Mouse (Mus musculus): ENCODE data around the gene Fosl2. TPM values are rescaled to one million over a fixed set of nuclear protein-coding genes. Genes with fewer than 3 reads are reported as not detected.

Fosl2 gene
- total RNA-seq, 2 experiments from 2014 or later, result 51.7 to 54.5 TPM

DNA sequence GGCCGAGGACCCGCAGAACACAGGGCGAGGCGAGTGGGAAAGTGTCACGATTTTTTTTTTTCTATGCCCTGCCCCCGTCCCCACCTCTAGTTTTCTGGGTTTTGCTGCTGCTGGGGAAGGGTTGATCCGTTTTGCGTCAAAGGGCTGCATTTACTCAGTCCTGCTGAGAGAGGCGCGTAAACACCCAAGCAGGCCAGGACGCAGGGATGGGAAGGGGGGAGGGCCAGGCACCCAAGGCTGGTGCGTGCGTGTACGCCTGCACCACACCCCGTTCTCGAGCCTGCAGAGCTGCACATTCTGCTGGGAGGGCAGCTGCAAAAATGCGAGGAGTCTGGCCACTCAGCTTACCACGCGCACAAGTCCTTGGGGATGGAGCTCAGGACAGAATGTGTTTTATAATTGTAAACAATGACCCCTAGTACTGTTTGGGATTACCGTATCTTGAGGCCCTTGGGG, 2.0 kb upstream of the Fosl2 start:
- DNase-seq (ENCODE audit: low spot score in 2 of 2), result peak; percentile 62 to 68

GRCm38 (mm10) chr5:32134051-32134732, 1.4 kb upstream of the Fosl2 start:
- DNase-seq (ENCODE audit: low spot score in 2 of 2), result peak; percentile 13 to 35

DNA sequence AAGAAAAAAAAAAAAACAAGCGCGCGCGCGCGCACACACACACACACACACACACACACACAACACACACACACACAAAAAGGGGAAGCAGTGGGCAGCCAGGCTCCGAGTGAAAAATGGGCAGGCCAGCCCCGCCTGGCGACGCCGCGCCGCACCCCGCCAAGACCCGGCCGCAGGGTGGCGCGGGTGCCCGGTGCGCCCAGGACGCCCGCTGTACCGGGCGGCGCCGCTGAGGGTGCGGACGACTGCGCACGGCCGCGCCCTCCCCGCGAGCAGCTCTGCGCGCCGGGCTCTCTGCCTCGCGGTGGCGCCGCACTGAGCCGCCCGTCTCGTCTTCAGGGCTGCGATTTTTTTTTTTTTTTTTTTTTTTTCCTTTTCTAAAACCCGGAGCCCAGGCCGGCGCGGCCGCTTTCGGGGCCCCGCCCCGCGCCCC, 682 bp upstream of the Fosl2 start:
- peak; percentile 69 to 76 for DNase-seq (ENCODE audit: low spot score in 2 of 2)

- peak; percentile 55 to 64 for DNase-seq (ENCODE audit: low spot score in 2 of 2)
Observed at GRCm38 (mm10) chr5:32136301-32136863, 781 bp downstream of the Fosl2 start.

GRCm38 (mm10) chr5:32137106-32137522, 1.5 kb downstream of the Fosl2 start:
- DNase-seq (ENCODE audit: low spot score in 2 of 2), result no peak

- no peak for DNase-seq (ENCODE audit: low spot score in 2 of 2)
Observed at GRCm38 (mm10) chr5:32138446-32139195, 3.0 kb downstream of the Fosl2 start.

DNA sequence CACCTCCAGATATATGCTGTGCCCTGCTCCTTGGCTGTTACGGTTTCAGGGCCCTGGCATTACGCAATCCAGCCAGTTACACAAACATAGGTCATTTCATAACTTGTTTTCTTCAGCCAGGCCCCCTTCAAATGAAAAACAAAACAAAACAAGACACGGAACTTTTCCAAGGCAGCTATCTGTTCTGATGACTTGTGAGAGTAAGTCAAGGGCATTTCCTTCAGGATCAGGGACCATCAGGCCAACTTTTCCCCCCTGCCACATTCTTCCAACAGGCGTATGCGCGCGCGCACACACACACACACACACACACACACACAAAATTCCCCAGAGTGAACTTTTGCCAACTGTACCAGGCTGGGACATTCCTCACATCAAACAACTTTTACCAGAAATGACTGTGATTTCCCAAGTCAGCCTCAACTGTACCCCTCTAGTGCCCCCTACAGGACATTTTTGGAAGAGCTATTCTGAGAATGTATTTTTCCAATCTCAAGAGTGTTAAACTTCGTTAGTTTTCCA, 4.0 kb downstream of the Fosl2 start:
- peak; percentile 32 to 48 for DNase-seq (ENCODE audit: low spot score in 2 of 2)

DNA sequence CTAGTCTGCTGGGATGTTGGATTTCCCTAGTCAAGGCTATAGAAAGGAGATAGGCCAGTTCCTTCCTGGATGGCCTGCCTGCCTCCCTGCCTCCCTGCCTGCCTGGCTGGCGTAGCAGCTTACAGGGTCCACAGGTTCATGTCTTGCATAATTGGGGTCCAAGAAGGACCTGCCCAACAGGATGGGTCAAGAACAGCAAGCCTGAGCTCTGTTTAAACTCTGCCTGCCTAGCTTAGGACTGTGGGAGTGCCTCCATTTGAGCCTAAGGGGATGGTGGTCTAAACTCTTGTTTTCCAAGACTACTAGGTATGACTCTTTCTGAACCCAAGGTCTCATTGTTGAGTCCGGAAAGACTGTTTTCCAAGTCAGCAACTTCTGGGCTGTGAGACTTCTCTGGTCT, 6.3 kb downstream of the Fosl2 start:
- no peak for DNase-seq (ENCODE audit: low spot score in 2 of 2)

DNA sequence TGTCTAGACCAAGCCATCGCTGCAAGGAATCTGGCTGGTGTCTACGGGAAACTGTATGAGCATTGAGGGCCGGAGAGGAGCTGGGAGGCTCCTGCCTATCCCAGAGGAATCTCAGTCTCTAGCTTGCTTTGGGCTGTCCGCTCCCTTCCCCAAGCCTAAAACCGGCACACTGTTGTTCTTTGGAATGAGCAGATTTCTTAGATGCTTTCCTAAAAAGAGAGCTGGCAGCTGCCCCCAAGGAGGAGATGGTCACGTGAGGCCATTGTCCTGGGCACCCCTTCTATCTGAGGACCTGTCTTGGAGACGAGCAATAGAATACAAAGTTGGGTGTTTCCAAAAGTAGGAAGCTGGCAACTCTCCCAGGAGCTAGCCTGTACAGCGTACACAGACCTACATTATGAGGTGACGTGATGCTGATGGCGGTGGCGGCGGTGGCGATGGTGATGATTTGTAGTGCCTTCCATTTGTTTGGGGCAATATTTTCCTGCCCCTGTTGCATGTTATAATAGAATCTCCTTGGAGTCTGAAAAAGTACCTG, 7.9 kb downstream of the Fosl2 start:
- DNase-seq (ENCODE audit: low spot score in 2 of 2), result no peak

DNA sequence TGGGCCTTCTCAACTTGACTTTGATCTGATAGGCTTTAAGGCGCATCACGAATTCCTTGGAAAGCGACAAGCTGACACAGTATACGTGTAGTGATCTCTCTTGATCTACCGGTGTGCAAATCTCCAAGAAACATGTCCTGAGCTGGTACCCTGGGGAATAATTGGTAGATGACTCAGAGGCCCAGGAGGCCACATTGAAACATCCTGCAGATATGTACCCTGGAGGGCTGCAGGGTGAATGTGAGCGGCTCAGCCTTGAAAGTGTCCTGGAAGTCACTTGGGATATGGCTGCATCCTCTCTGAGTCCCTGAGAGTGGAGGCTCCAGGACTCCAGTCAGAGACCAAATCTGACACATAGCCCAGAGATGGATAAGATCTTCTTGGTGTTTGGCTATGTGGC, 10.7 kb downstream of the Fosl2 start:
- DNase-seq (ENCODE audit: low spot score in 2 of 2), result no peak

GRCm38 (mm10) chr5:32148593-32148992, 13.0 kb downstream of the Fosl2 start:
- DNase-seq (ENCODE audit: low spot score in 2 of 2), result no peak

DNA sequence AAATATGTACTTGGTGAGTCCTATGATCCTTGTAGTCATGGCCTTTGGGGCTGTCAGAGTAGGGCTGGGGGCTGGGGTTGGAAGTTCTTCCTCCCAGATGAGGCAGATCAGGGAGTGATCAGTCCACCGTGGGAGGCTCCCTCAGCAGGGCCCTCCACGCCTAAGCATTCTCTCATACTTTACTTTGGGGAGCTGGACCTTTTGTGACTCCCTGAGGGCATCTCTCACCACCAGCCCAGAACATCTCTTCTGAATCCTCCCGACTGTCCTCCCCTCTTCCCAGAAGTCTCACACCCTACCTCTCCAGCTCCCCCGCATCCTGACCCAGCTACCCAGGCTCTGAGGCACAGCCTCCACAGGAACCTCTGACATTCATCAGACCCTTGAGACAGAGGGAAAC, 15.6 kb downstream of the Fosl2 start:
- DNase-seq (ENCODE audit: low spot score in 2 of 2), result no peak

- DNase-seq (ENCODE audit: low spot score in 2 of 2), result no peak
Observed at GRCm38 (mm10) chr5:32152725-32153417, 17.3 kb downstream of the Fosl2 start.

- DNase-seq (ENCODE audit: low spot score in 2 of 2), result no peak
Observed at GRCm38 (mm10) chr5:32153418-32153740, 17.8 kb downstream of the Fosl2 start.

GRCm38 (mm10) chr5:32153791-32154490, 18.3 kb downstream of the Fosl2 start:
- no peak for DNase-seq (ENCODE audit: low spot score in 2 of 2)

DNA sequence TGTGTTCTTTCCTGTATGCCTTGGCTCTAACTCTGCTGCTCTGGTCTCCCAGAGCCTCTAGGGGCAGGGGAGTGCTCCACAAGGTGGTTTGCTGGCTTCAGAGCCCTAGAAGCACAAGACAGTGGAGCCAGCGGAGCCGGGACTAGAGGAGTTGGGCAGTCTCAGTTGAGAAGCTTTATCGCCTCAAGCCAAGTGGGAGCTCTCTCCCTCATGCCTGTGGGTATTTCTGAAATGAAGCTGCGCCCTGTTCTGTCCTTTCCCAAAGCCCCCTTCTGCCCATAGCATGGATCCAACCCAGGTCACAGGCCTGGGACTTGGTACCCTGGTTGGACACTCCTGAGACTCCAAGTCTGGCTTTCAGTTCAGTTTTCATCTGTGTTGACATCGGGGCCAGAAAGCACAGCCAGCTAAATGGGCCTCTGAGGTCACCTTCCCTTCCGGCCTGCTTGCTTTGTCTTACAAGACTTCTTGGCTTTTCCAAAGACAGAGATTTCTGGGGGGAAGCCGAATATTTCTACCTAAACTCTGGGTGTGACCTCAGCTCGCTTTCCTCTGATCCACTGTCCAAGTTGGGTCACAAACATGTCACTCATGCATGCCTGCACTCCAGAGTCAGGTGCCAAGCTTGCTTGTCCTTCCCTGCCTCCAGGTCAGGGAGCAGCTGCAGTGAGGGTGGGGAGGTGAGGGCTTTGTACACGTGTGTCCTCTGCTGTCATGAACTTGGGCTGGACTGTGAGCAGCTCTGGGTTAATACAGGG, 19.5 kb downstream of the Fosl2 start:
- no peak for DNase-seq (ENCODE audit: low spot score in 2 of 2)

GRCm38 (mm10) chr5:32155927-32156326, 20.3 kb downstream of the Fosl2 start:
- DNase-seq (ENCODE audit: low spot score in 2 of 2), result no peak

- DNase-seq (ENCODE audit: low spot score in 2 of 2), result no peak
Observed at GRCm38 (mm10) chr5:32163478-32164043, 28.0 kb downstream of the Fosl2 start.

DNA sequence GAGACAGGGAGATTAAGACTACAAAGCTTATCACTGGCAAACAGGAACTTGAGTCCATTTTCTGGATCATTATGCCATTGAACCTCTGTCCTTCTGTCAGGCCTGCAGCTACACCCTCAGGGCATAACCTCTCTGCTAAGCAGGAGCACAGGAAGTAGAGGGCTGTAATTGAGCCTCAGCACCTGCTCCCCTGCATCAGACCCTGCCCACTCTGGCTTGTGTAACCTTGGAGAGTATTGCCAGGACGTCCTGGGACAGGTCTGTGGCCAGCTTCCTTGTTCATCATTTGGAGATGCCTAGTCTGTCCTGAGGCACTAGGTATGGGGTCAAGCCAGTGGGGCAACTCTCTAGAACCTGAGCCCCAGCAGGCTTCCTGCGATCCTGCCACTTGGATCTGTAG, 36.6 kb downstream of the Fosl2 start:
- DNase-seq (ENCODE audit: low spot score in 2 of 2), result no peak

DNA sequence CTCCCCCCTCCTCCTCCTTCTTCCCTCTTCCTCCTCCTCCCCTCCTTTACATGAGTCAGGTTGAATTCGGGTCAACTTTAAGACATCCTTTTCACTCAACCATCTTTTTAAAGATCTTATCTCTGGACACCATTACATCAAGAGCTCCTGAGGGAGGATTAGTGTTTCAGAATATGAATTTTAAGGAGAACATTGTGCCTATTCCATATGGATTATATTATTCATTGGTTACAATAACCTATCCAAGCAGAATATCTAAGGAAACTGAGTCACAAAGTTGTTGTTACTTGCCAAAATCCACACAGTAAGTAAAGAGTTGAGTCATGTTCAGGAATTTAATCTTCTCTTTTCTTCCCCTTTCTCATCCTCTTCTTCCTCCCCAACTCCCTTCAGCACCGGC, 41.2 kb downstream of the Fosl2 start:
- no peak for DNase-seq (ENCODE audit: low spot score in 2 of 2)

Measured in layer of hippocampus, postnatal 10 days (tissue).